Mouse (Mus musculus) intestine, postnatal 0 days (tissue): Measurements from ENCODE around the gene Sec31a. TPM values are rescaled to one million over a fixed set of nuclear protein-coding genes. Genes with fewer than 3 reads are reported as not detected.

ENCODE experiments used
- ATAC-seq: fragments of 200-750 bp; cut with Nextera tagmentation; 2 replicates; pipeline ENCODE4 v1.8.0; 2017; ENCODE audit warnings: mild to moderate bottlenecking, moderate TSS enrichment, moderate library complexity
- H3K27ac ChIP-seq: fragments of 300-500 bp; sonication (generic); 2 replicates; pipeline ENCODE4 v1.5.1; 2014; ENCODE audit warnings: mild to moderate bottlenecking, low read depth, low read length, moderate library complexity
- H3K27me3 ChIP-seq: fragments of 300-500 bp; sonication (generic); replicated peaks from 2 replicates; pipeline ENCODE4 v1.6.1; 2014; ENCODE audit warnings: low read length, mixed read lengths; ENCODE audit not compliant: control insufficient read depth, insufficient read depth
- H3K36me3 ChIP-seq: fragments of 300-500 bp; sonication (generic); 2 replicates; pipeline ENCODE4 v1.6.1; 2014; ENCODE audit warnings: mild to moderate bottlenecking, moderate library complexity; ENCODE audit not compliant: control insufficient read depth, insufficient read depth
- H3K4me1 ChIP-seq: fragments of 300-500 bp; sonication (generic); replicated peaks from 2 replicates; pipeline ENCODE4 v1.6.1; 2014; ENCODE audit warnings: antibody characterized with exemption, low read length, mixed read lengths; ENCODE audit not compliant: control insufficient read depth, insufficient read depth
- H3K4me2 ChIP-seq: fragments of 300-500 bp; sonication (generic); replicated peaks from 2 replicates; pipeline ENCODE4 v1.6.1; 2014; ENCODE audit warnings: low read depth, mild to moderate bottlenecking, moderate library complexity
- H3K4me3 ChIP-seq: fragments of 300-500 bp; sonication (generic); 2 replicates; pipeline ENCODE4 v1.5.1; 2014; ENCODE audit warnings: low read depth, low read length
- H3K9ac ChIP-seq: fragments of 300-500 bp; sonication (generic); 2 replicates; pipeline ENCODE4 v1.6.1; 2014; ENCODE audit warnings: mild to moderate bottlenecking, low read depth, low read length
- H3K9me3 ChIP-seq: fragments of 300-500 bp; sonication (generic); 2 replicates; pipeline ENCODE4 v1.6.1; 2016; ENCODE audit warnings: mixed run types; ENCODE audit not compliant: control insufficient read depth
- CTCF ChIP-seq: sonication (generic); IDR thresholded peaks from 2 replicates; pipeline ENCODE4 v1.5.1; 2016; ENCODE audit warnings: low read depth, mild to moderate bottlenecking, control low read depth, antibody characterized with exemption, moderate library complexity
- WGBS: fragments of 180-500 bp; shearing (Covaris S2); extraction: QIAGEN DNeasy Blood & Tissue Kit; methylation state at CpG from one replicate; pipeline ENCODE4 v1.1.7; 2014; 5-methylcytosine and 5-hydroxymethylcytosine counted together
- polyA plus RNA-seq: library from polyadenylated mRNA; unstranded; fragments of >200 nt; fragmentation: Nextera tagmentation; extraction: Ambion mirVana; gene quantifications from 2 replicates; pipeline ENCODE4 v1.2.1, GENCODE M21; 2015

Gene Sec31a
- polyA plus RNA-seq, 1 experiment from 2014 or later = 230 TPM

DNA sequence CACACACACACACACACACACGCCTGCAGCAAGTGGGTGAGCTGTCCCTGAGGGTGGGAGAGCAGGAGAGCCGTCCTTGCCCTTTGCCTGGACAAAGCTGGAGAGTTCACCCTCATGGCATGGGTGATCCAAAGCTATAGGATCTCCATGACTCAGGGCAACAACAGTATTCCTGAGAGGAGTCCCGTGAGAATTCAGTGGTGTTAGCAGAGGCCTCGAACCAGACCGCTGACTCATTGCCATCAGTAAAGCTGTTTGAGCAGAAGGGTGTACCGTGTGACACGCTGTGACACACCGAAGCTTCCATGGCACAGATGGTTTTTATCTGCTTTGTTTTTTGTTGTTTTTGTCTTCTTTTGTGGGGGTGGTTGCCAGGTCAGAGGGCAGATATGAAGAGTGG, 84.4 kb downstream of the Sec31a start:
- H3K27ac ChIP-seq = no peak overlapping the region
- H3K4me3 ChIP-seq = no peak overlapping the region
- H3K4me1 ChIP-seq = no peaks in the 10 kb centered on the region
- H3K9me3 ChIP-seq = no peaks in the 10 kb centered on the region
- 85% methylated on average over 8 of the region's 8 CpGs for WGBS
- no peak overlapping the region for H3K9ac ChIP-seq
- ATAC-seq = no peak
- H3K4me2 ChIP-seq = no peak overlapping the region
- TF ChIP-seq CTCF = no peak
- H3K36me3 ChIP-seq = no peaks in the 10 kb centered on the region
- peaks cover 3% of the 10 kb centered on the region; the same call in 1 of the 2 replicates for H3K27me3 ChIP-seq

DNA sequence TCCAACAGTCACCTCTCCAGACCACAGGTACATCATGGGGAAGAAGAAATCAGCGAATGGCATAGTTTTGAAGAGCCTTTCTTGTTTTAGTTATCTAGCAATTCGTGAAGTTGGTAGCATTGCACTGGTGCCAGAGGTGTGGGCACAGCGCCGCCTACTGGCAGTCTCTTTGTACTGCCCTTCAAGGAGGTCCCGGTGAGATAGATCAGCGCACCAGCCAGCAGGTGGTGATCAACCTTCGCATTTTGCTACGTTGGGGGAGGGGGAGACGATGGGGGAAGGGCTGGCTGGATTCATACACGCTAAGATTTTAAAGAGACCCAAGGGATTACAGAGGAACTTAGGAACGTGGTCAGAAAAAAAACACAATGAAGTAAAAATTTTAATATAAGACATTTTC, 94.0 kb downstream of the Sec31a start:
- H3K27ac ChIP-seq = no peak overlapping the region
- 3% methylated on average over 11 of the region's 11 CpGs for WGBS
- H3K4me1 ChIP-seq = no peaks in the 10 kb centered on the region
- peaks cover 4% of the 10 kb centered on the region; the same call in 1 of the 2 replicates for H3K27me3 ChIP-seq
- H3K9me3 ChIP-seq = no peaks in the 10 kb centered on the region
- TF ChIP-seq CTCF = peak; percentile 99
- no peak overlapping the region for H3K4me2 ChIP-seq
- H3K9ac ChIP-seq = no peak overlapping the region
- peak; percentile 62 for ATAC-seq
- H3K4me3 ChIP-seq = no peak overlapping the region
- H3K36me3 ChIP-seq = no peaks in the 10 kb centered on the region

DNA sequence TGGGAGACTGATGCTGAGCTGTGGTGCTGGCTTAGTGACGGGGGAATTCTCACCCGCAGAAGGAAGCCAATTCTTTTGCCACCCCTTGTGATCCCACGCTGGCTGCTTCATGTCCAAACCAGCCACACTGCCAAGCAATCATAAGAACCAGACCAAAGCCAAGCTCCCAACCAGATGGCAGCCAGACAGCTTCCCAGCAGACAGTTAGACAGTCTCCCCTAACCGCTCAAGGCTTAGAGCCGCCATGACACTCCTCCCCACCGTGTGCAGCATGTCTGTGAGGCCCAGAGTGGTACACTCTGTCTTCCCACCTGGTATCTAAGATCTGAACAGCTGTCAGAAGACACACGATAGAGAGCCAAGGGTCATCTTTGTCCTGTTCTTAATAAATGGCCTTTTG, 98.2 kb downstream of the Sec31a start:
- Histone ChIP-seq H3K27ac (no peak overlapping the region), H3K4me3 (no peak overlapping the region), H3K9ac (no peak overlapping the region), H3K9me3 (no peaks in the 10 kb centered on the region), H3K36me3 (no peaks in the 10 kb centered on the region), H3K4me2 (no peak overlapping the region), H3K27me3 (no peaks in the 10 kb centered on the region), H3K4me1 (no peaks in the 10 kb centered on the region)
- WGBS = 66% methylated on average over 7 of the region's 7 CpGs
- TF ChIP-seq CTCF = no peak
- no peak for ATAC-seq

DNA sequence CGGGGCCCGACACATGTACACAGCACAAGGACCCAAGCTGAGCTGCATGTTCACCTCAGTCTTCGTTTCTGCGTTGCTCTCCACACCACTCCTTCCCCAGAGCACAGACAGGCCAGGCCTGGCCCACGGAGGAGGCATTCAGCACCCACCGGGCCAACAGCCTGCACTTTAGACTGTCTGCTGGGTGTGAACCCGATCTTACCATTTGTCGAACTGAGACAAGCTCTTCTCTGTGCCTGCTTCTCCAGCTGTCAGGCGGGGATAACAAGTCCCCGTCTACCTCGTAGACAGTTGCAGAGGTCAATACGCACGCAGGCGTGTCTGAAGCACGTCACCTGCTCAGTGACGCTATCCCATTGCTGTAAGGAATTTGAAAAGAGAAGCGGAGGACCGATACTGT, 99.0 kb downstream of the Sec31a start:
- no peaks in the 10 kb centered on the region for H3K9me3 ChIP-seq
- TF ChIP-seq CTCF = no peak
- H3K4me2 ChIP-seq = no peak overlapping the region
- 42% methylated on average over 18 of the region's 18 CpGs for WGBS
- no peaks in the 10 kb centered on the region for H3K27me3 ChIP-seq
- no peaks in the 10 kb centered on the region for H3K36me3 ChIP-seq
- peak; percentile 44 for ATAC-seq
- no peak overlapping the region for H3K27ac ChIP-seq
- no peaks in the 10 kb centered on the region for H3K4me1 ChIP-seq
- H3K4me3 ChIP-seq = no peak overlapping the region
- no peak overlapping the region for H3K9ac ChIP-seq

DNA sequence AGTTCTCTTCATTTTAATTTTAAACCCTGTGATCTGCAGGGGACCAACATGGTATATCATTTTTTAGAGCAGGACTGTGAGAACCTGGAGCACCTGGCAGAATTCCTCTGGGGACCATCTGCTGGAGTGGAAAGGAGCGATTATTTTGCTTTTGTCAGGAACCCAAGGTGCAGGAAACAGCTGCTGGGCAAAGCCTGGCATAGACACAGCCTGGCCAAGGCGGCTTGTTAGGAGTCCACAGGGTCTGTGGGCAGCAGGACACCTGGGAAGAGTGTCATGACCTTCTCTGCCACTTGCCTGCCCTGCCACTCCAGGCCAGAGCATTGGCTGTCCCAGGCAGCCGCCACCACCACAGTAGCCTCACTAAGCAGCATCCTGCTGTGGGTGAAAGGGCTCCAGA, 100.4 kb downstream of the Sec31a start:
- Histone ChIP-seq H3K27me3 (no peaks in the 10 kb centered on the region), H3K4me2 (no peak overlapping the region), H3K9ac (no peak overlapping the region), H3K4me1 (no peaks in the 10 kb centered on the region), H3K36me3 (no peaks in the 10 kb centered on the region), H3K27ac (no peak overlapping the region), H3K4me3 (no peak overlapping the region), H3K9me3 (no peaks in the 10 kb centered on the region)
- WGBS = 77% methylated on average over 3 of the region's 3 CpGs
- TF ChIP-seq CTCF = no peak
- ATAC-seq = no peak

DNA sequence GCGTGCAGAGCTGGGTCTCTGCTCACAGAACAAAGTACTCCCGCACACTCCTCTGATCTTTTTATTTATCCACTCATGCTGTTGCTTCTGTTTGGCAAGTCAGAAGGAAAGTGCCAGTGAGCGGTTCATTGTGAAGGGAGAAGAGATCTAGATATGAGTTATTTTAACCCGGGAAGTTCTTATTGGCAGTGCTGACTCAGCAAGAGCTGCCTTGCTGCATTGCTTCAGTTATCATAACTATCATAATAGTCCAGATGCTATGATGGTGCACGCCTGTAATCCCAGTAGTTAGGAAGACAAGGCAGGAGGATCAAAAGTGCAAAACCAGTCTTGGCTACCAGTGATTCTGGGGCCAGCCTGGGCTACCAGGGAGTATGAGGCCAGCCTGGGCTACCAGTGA, 103.6 kb downstream of the Sec31a start:
- WGBS = 60% methylated on average over 5 of the region's 5 CpGs
- Histone ChIP-seq H3K4me1 (no peaks in the 10 kb centered on the region), H3K9ac (no peak overlapping the region), H3K9me3 (no peaks in the 10 kb centered on the region), H3K4me2 (no peak overlapping the region), H3K27me3 (no peaks in the 10 kb centered on the region), H3K36me3 (no peaks in the 10 kb centered on the region), H3K4me3 (no peak overlapping the region), H3K27ac (no peak overlapping the region)
- no peak for TF ChIP-seq CTCF
- ATAC-seq = no peak

Other genes with a start within 250 kb of the Sec31a start
- 7.0 and 7.9 TPM in 2 replicates for gene Lin54, start 84.4 kb upstream of the Sec31a start, polyA plus RNA-seq
- 76.9 and 77.6 TPM in 2 replicates for gene Cops4, start 102.1 kb upstream of the Sec31a start, polyA plus RNA-seq
- 1,517 and 1,527 TPM in 2 replicates for gene Plac8, start 156.0 kb upstream of the Sec31a start, polyA plus RNA-seq